Mouse (Mus musculus) hindbrain, embryonic 16.5 days (tissue): ENCODE measurements around the gene Parn. TPM values are rescaled to one million over a fixed set of nuclear protein-coding genes. Genes with fewer than 3 reads are reported as not detected.
"Not testable (repeated sequence)": the region's sequence is repeated elsewhere in the genome, so short reads cannot be mapped to it uniquely, and the experiment has no call there.

ENCODE experiments used
- ATAC-seq: fragments of 200-750 bp; cut with Nextera tagmentation; 2 replicates; pipeline ENCODE4 v1.8.0; 2017; ENCODE audit warnings: moderate TSS enrichment, moderate library complexity
- H3K27ac ChIP-seq: fragments of 300-500 bp; sonication (generic); 2 replicates; pipeline ENCODE4 v1.5.1; 2014; ENCODE audit warnings: low read depth, mild to moderate bottlenecking, control low read depth, low read length, moderate library complexity
- H3K27me3 ChIP-seq: fragments of 300-500 bp; sonication (generic); replicated peaks from 2 replicates; pipeline ENCODE4 v1.6.1; 2014; ENCODE audit warnings: low read length; ENCODE audit not compliant: control insufficient read depth, insufficient read depth
- H3K36me3 ChIP-seq: fragments of 300-500 bp; sonication (generic); 2 replicates; pipeline ENCODE4 v1.6.1; 2014; ENCODE audit warnings: mild to moderate bottlenecking, low read length, moderate library complexity, mixed read lengths; ENCODE audit not compliant: control insufficient read depth, insufficient read depth
- H3K4me1 ChIP-seq: fragments of 300-500 bp; sonication (generic); 2 replicates; pipeline ENCODE4 v1.6.1; 2014; ENCODE audit warnings: low read depth, low read length; ENCODE audit not compliant: control insufficient read depth, insufficient read depth
- H3K4me2 ChIP-seq: fragments of 300-500 bp; sonication (generic); 2 replicates; pipeline ENCODE4 v1.6.1; 2014; ENCODE audit warnings: mild to moderate bottlenecking, low read length, control low read depth, moderate library complexity
- H3K4me3 ChIP-seq: fragments of 300-500 bp; sonication (generic); 2 replicates; pipeline ENCODE4 v1.5.1; 2014; ENCODE audit warnings: mild to moderate bottlenecking, low read length, control low read depth, moderate library complexity
- H3K9ac ChIP-seq: fragments of 300-500 bp; sonication (generic); 2 replicates; pipeline ENCODE4 v1.6.1; 2014; ENCODE audit warnings: low read depth, mild to moderate bottlenecking, control low read depth, low read length, moderate library complexity
- H3K9me3 ChIP-seq: fragments of 300-500 bp; sonication (generic); 2 replicates; pipeline ENCODE4 v1.6.1; 2014; ENCODE audit warnings: mild to moderate bottlenecking, low read length, moderate library complexity; ENCODE audit not compliant: control insufficient read depth
- WGBS: fragments of 180-500 bp; shearing (Covaris S2); extraction: QIAGEN DNeasy Blood & Tissue Kit; methylation state at CpG from one replicate; pipeline ENCODE4 v1.1.7; 2014; 5-methylcytosine and 5-hydroxymethylcytosine counted together
- polyA plus RNA-seq: library from polyadenylated mRNA; unstranded; fragments of >200 nt; fragmentation: Nextera tagmentation; extraction: Ambion mirVana; gene quantifications from 2 replicates; pipeline ENCODE4 v1.2.1, GENCODE M21; 2015

Parn gene
- polyA plus RNA-seq, 1 experiment from 2014 or later: 31.7 TPM

GRCm38 (mm10) chr16:13672386-13672898 lies 4.5 kb upstream of the Parn start:
- peak; percentile 15; the same call in 1 of the 2 replicates for ATAC-seq
- Histone ChIP-seq H3K4me1 (peaks cover 11% of the 10 kb centered on the region), H3K9me3 (no peaks in the 10 kb centered on the region), H3K27ac (peak overlapping the region; percentile 78), H3K27me3 (no peaks in the 10 kb centered on the region), H3K4me2 (peak overlapping the region; percentile 89), H3K4me3 (peak overlapping the region; percentile 83), H3K36me3 (peaks cover 4% of the 10 kb centered on the region; the same call in 1 of the 2 replicates), H3K9ac (peak overlapping the region; percentile 89)
- 3% methylated on average over 20 of the region's 20 CpGs for WGBS

- Histone ChIP-seq H3K27me3 (no peaks in the 10 kb centered on the region), H3K4me3 (peak within 1 kb of the TSS; percentile 83), H3K4me1 (peaks cover 17% of the 10 kb centered on the region), H3K9me3 (no peaks in the 10 kb centered on the region), H3K36me3 (no peaks in the 10 kb centered on the region), H3K27ac (peak within 1 kb of the TSS; percentile 85), H3K9ac (peak within 1 kb of the TSS; percentile 89), H3K4me2 (peak within 1 kb of the TSS; percentile 89)
- WGBS: under 1% methylated on average over 53 of the region's 54 CpGs
- peak; percentile 94 for ATAC-seq
These were observed 3.9 kb upstream of the Parn start, which contains the start of the genes Bfar and 3110001I22Rik for GRCm38 (mm10) chr16:13671685-13672385. TSS of gene Bfar (plus strand) at chr16:13671858. TSS of gene 3110001I22Rik (plus strand) at chr16:13671929.

- H3K27ac ChIP-seq: peak overlapping the region; percentile 85
- WGBS: 78% methylated on average over 5 of the region's 5 CpGs
- H3K4me1 ChIP-seq: peaks cover 17% of the 10 kb centered on the region
- H3K27me3 ChIP-seq, ATAC-seq, H3K36me3 ChIP-seq, H3K4me3 ChIP-seq, H3K9ac ChIP-seq, H3K4me2 ChIP-seq, H3K9me3 ChIP-seq: not testable (repeated sequence)
These were observed 2.9 kb upstream of the Parn start for GRCm38 (mm10) chr16:13670896-13671295.

- Histone ChIP-seq H3K4me1 (peaks cover 17% of the 10 kb centered on the region), H3K27me3 (no peaks in the 10 kb centered on the region), H3K9me3 (no peaks in the 10 kb centered on the region), H3K4me3 (no peak overlapping the region), H3K36me3 (no peaks in the 10 kb centered on the region), H3K4me2 (no peak overlapping the region), H3K9ac (no peak overlapping the region), H3K27ac (no peak overlapping the region)
- 100% methylated on average over 1 of the region's 1 CpGs for WGBS
- no peak for ATAC-seq
These were observed 1.3 kb upstream of the Parn start for GRCm38 (mm10) chr16:13669282-13669681.

- Histone ChIP-seq H3K9ac (peak overlapping the region; percentile 87), H3K4me1 (peaks cover 17% of the 10 kb centered on the region), H3K27ac (peak overlapping the region; percentile 75), H3K36me3 (no peaks in the 10 kb centered on the region), H3K27me3 (no peaks in the 10 kb centered on the region), H3K4me3 (peak overlapping the region; percentile 82), H3K9me3 (no peaks in the 10 kb centered on the region), H3K4me2 (peak overlapping the region; percentile 87)
- no peak for ATAC-seq
- WGBS: 80% methylated on average over 10 of the region's 10 CpGs
These were observed 585 bp upstream of the Parn start for GRCm38 (mm10) chr16:13668402-13669108.

- 95% methylated on average over 9 of the region's 9 CpGs for WGBS
- no peak overlapping the region for H3K27ac ChIP-seq
- H3K4me3 ChIP-seq: no peak overlapping the region
- no peak overlapping the region for H3K4me2 ChIP-seq
- H3K9me3 ChIP-seq: no peaks in the 10 kb centered on the region
- ATAC-seq: no peak
- no peaks in the 10 kb centered on the region for H3K27me3 ChIP-seq
- no peak overlapping the region for H3K9ac ChIP-seq
- H3K4me1 ChIP-seq: no peaks in the 10 kb centered on the region
- peaks cover 2% of the 10 kb centered on the region; the same call in 1 of the 2 replicates for H3K36me3 ChIP-seq
These were observed 7.2 kb downstream of the Parn start for GRCm38 (mm10) chr16:13660736-13661135.

GRCm38 (mm10) chr16:13658886-13659285 lies 9.1 kb downstream of the Parn start:
- Histone ChIP-seq H3K36me3 (peaks cover 2% of the 10 kb centered on the region; the same call in 1 of the 2 replicates), H3K9me3 (no peaks in the 10 kb centered on the region), H3K4me1 (no peaks in the 10 kb centered on the region), H3K9ac (no peak overlapping the region), H3K27me3 (no peaks in the 10 kb centered on the region), H3K4me2 (no peak overlapping the region), H3K4me3 (no peak overlapping the region), H3K27ac (no peak overlapping the region)
- ATAC-seq: no peak
- WGBS: 96% methylated on average over 3 of the region's 3 CpGs

- Histone ChIP-seq H3K4me2 (no peak overlapping the region), H3K36me3 (peaks cover 8% of the 10 kb centered on the region), H3K9ac (no peak overlapping the region), H3K9me3 (no peaks in the 10 kb centered on the region), H3K27me3 (no peaks in the 10 kb centered on the region), H3K4me3 (no peak overlapping the region), H3K27ac (no peak overlapping the region), H3K4me1 (no peaks in the 10 kb centered on the region)
- WGBS: 88% methylated on average over 4 of the region's 4 CpGs
- no peak for ATAC-seq
These were observed 22.0 kb downstream of the Parn start for GRCm38 (mm10) chr16:13645930-13646329.

GRCm38 (mm10) chr16:13644474-13644873 lies 23.5 kb downstream of the Parn start:
- 90% methylated on average over 3 of the region's 3 CpGs for WGBS
- ATAC-seq: no peak
- H3K9ac ChIP-seq: no peak overlapping the region

More at GRCm38 (mm10) chr16:13644474-13644873, 23.5 kb downstream of the Parn start:
- Histone ChIP-seq H3K36me3 (no peaks in the 10 kb centered on the region; the same call in 1 of the 2 replicates), H3K4me2 (no peak overlapping the region), H3K27me3 (no peaks in the 10 kb centered on the region), H3K27ac (no peak overlapping the region), H3K4me3 (no peak overlapping the region), H3K9me3 (no peaks in the 10 kb centered on the region), H3K4me1 (no peaks in the 10 kb centered on the region)
